9 mouse cellular contexts compared by ENCODE assay signal in genomic region chrX:163938587-163938986, GRCm38 (mm10). TPM values are rescaled to one million over a fixed set of nuclear protein-coding genes. Genes with fewer than 3 reads are reported as not detected.
DNase-seq lines count a peak whose midpoint lies in the region; ATAC-seq lines count a peak whose summit lies in the region.
"Had no signal": no experiment of that assay in that cellular context is flagged by ENCODE, and none has a peak within 500 bp of the region (broad histone marks: within the 10 kb centered on the region; RNA-seq: fewer than 3 reads in every experiment).

No protein-coding gene starts in this region.

- no peak for ATAC-seq in megakaryocyte, adult 5-6 weeks (ENCODE audit: poor library complexity, severe bottlenecking)

- DNase-seq in lung, postnatal 36 days: peak; percentile 5
- DNase-seq in lung, postnatal 25 days (ENCODE audit: low spot score): no peak
- DNase-seq in adrenal gland, postnatal 36 days: peak; percentile 64 to 68
- peak; percentile 56 to 70 for DNase-seq in layer of hippocampus, adult 18-20 months (ENCODE audit: low spot score in 2 of 2)
- DNase-seq in skeletal muscle tissue, adult 2 months (ENCODE audit: low read depth, low spot score): peak; percentile 69
- DNase-seq in spleen, adult 12 weeks (ENCODE audit: low spot score): no peak
- no peak for DNase-seq in urinary bladder, postnatal 25 days (ENCODE audit: low spot score)
- DNase-seq: thymus, postnatal 14 days had no signal

RNA-seq across cellular contexts. Expression of gene Zrsr2, which starts 19.9 kb away (rescaled TPM):
- total RNA-seq in adrenal gland, postnatal 36 days (2021): 10 to 100 TPM; 23.7 to 30.2 TPM
- 10 to 100 TPM; 38.9 to 54.9 TPM for total RNA-seq in layer of hippocampus, adult 18-20 months (2021)
- 25.4 and 30.4 TPM in 2 replicates for total RNA-seq in megakaryocyte, adult 5-6 weeks (2015)
- 22.5 and 37.1 TPM in 2 replicates for total RNA-seq in megakaryocyte, adult 5-6 weeks (2017)

RNA-seq across cellular contexts. Expression of gene Ap1s2, which starts 29.8 kb away (rescaled TPM):
- 10 to 100 TPM; 16.2 to 21.5 TPM for total RNA-seq in adrenal gland, postnatal 36 days (2021)
- 10 to 100 TPM; 38.9 to 42.3 TPM for total RNA-seq in layer of hippocampus, adult 18-20 months (2021)
- 353 and 406 TPM in 2 replicates for total RNA-seq in megakaryocyte, adult 5-6 weeks (2015)
- total RNA-seq in megakaryocyte, adult 5-6 weeks (2017): 207 and 221 TPM in 2 replicates

Comparison
In these comparisons a context has a peak if more than half of its experiments do, and no peak if none do; other contexts are left out.
1. DNase-seq: peak in lung, postnatal 36 days (single experiment), adrenal gland, postnatal 36 days (2 of 2), layer of hippocampus, adult 18-20 months (2 of 2) and skeletal muscle tissue, adult 2 months (single experiment); none in lung, postnatal 25 days (single experiment), spleen, adult 12 weeks (single experiment) and urinary bladder, postnatal 25 days (single experiment).
2. RNA of gene Ap1s2, which starts 29.8 kb away (total RNA-seq): 207 to 406 TPM in megakaryocyte, adult 5-6 weeks; 38.9 to 42.3 TPM in layer of hippocampus, adult 18-20 months and 16.2 to 21.5 TPM in adrenal gland, postnatal 36 days; every median in the first group is over 4 times any median in the second.